Mouse (Mus musculus) kidney, postnatal 25 days (tissue): ENCODE measurements around the gene Iffo2.

Experiments
- DNase-seq, 2 experiments: peaks; one replicate each; pipeline ENCODE4 v3.0.0; 2021; ENCODE audit warnings: mixed read lengths in 2 of 2

Iffo2 gene

DNA sequence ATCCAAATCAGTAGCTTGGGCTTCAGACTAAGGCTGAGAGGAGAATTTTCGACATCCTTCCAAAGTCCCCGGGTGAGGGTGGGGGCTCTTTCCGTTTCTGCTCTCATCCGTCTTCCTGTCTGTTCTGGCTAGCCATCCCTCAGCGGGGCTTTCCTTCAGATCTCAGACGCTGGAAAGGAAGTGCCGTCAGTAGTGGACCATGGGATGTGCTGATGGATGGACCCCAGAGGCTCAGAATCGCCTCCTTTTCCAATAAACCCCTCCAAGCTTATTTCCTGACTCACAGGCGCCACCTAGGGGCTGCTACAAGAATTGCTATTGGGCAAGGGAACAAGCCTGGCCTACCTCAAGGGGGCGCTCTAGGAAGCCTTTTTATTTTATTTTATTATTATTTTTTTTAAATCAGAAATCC is 81.2 kb downstream of the Iffo2 start:
- DNase-seq = peak; percentile 82 to 84

DNA sequence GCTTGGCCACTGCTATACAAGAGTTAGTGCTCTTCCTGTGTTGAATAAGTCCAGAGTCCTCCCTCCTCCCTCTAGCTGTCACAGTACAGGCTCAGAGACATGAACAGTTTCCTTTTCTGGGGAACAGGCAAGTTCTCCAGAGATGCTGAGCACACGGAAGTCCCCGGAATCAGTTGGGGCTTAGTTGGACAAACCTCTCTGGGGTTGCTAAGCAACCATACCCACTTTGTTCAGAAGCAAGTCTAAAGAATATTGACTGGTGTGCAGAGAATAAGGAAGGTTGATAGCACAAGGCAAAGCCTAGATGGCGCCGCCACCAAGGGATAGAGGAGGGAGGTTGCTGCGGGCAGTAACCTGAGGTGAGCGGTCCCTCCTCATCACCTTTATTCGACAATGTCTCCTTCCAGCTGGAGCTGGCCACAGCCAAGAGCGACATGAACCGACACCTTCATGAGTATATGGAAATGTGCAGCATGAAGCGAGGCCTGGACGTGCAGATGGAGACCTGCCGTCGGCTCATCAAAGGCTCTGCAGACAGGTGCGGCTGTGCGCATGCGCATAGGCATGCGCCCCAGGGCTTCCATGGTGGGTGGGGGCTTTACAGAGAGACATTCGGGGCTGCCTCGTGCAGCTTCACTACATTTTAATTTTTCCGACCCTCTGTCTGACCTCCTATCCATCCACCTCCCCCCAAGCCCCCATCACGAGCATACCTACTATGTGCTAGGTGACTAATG is 84.3 kb downstream of the Iffo2 start:
- no peak for DNase-seq

DNA sequence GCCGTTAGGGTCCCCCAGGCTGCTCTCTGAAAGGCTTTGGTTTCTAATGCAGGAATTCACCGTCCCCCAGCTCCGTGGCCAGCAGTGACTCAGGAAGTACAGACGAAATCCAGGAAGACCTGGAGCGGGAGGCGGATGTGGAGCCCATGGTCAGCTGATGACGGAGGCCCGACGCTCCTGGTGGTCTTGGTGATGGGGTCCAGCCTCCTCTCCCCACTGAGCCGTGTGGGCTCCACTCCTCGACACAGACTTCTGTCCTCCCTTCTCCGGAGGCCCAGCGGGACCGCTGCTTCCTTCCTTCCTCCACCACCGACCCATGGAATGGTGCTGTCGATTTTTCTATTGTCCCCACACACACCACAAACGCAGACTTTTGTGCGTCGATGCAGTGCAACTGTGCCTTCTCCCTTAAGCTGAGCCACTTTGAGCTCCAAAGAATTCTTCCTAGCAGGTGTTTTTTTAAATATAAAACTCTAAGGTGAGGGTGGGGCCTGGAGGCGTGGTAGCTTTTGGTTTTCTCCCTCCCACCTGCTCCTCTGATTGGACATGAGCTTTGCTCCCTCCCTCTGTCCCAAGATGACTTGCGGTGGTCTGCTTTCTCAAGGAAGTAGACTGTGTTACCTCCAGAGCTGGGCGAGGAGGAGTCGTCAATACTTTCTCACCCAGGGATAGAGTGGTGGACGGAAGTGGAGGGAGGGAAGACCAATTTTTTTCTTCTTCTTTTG is 86.1 kb downstream of the Iffo2 start:
- DNase-seq = peak; percentile 70 to 82

DNA sequence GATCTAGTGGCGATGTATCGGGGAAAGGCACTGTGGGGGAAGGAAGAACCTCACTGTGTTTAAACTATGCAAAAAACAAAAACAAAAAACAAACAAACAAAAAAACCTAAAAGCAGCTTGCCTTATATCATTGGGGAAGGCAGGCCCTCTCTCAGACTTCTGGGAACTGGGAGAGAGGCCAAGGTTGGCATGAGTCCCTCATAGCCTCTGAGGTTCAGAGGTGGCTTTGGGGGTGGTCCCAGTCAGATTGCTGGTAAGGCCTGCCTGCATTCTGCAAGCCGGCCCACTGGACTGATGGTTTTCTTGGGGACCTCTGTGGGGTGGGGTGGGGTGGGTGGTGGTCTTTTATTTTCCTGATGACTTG is 86.6 kb downstream of the Iffo2 start:
- DNase-seq = peak in 1 of 2 experiments; percentile 49

DNA sequence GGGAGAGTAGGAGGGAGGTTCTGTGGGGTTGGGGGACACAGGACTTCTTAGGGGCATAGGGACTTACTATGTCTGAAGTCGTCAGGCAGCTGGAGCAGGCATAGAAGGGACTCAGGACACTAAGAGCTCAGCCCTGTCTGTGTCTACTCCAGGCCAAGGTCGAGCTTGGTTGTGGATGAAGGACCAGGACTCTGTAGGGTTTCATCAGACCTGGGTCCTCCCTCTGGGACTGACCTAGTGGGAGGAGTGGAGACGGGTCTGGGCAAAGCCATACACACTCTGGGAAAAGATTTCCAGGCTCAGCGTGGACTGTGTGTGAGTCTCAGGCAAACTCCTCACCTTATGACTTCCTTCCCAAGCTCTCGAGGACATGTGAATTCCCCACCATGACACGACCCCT is 89.4 kb downstream of the Iffo2 start:
- DNase-seq = peak in 1 of 2 experiments; percentile 38

DNA sequence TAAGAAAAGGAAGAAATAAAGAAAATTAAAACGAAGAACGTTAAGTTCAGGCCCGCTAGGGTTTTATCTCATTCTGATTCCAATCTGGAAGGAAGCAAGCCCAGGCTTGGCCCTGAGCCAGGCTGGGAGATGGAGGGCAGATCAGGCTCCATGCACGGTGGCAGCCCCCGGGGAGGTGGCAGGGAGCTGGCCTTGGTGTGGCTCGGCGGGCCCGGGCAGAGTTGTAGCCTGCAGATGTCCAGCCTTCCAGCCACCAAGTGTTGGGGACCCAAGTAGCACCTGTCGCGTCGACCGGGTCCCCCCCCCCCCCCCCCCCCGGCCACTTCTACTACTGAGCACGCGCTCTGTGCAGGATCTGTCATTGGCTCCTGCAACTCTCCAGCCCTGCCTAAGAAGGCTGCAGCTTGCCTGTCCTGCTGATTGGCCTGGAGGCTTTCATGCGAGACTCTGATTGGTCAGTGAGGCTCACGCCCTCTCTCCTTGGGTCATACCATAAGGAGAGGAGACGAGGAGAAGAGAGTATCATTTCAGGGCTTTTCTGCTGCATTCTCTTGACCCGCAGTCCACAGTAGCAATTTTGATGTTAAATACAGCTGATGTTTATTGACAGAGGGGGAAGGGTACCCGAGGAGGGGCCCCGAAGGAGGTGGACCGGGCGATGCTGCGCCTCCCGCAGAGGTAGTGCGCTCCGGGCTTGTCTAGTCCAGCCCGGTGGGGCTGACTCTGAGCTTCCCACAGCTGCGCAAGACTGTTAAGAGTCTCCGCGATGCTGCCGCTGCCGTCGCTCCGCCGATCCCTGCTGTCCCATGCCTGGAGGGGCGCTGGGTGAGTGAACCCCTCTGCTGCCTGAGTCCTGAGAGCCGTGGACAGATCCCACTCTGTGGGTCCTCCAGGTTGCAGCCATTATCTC is 92.3 kb downstream of the Iffo2 start, which contains the start of gene Aldh4a1:
Gene Aldh4a1, plus strand, starts transcription at position 494 of the 910 bp plus-strand sequence.
- peak; percentile 93 to 99 for DNase-seq

DNA sequence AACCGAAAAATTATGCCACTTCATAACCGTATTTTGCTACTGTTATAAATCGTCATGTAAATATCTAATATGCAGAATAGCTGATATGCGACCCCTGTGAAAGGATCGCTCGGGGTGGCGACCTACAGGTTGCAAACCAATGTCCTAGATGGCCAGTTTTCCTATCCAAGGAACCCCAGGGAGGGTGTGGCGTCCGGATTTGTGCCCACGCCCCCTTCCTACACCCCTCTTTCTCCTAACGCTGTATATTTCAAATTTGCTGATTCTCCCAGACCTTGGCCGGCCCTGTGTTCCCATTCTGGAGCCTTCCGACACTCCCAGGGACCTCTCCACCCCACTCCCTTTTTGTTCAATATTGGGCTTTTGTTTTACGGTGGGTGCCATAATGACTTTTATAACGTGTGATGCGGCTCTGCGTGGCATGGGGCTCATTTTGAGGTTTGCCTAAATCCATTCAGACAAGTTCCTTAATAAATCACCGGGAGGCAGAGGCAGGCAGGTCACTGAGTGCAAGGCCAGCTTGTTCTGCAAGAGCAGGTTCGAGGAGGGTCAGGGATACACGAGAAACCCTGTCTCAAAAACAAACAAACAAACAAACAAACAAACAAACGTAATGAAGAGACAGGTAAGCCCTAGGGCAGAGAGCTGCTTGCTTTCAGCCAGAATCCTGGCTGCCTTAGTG is 93.2 kb downstream of the Iffo2 start:
- peak in 1 of 2 experiments; percentile 68 for DNase-seq

DNA sequence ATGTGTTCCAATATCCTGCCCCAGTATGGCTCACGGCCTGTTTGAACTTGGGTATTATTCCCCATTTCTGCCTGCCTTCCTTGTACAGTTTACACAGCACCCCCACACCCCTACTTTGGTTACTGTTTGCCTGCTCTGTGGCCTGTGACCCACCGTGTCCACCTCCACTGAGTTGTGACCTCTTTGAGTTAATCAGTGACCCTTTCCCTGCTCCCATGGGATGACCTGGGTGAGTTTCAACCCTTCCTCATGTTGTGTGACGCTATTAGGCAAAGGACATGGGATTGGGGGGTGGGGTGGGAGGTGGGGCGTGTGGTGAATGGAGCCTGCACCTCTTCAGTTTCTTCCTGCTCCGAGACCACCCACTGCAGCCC is 93.8 kb downstream of the Iffo2 start:
- DNase-seq = peak; percentile 74 to 90

DNA sequence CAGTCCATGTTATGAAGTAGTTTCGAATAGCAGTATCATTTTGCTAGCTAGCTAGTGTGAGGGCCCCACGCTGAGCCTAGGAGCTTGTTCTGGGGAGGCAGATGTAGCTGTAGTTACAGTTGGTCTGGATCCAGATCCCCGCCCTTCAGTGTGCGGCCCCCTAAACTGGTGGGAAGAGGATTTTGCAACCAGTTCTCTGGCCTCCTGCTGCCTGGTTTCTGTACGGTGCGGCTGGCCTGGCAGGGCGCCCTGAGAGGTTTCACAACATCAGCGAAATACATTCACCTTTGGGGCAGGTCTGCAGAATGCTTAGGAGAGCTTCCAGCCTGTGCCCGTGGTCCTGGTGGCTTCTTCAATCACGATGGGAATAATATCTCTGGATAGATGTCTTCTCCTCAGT is 94.4 kb downstream of the Iffo2 start:
- peak; percentile 87 to 93 for DNase-seq

DNA sequence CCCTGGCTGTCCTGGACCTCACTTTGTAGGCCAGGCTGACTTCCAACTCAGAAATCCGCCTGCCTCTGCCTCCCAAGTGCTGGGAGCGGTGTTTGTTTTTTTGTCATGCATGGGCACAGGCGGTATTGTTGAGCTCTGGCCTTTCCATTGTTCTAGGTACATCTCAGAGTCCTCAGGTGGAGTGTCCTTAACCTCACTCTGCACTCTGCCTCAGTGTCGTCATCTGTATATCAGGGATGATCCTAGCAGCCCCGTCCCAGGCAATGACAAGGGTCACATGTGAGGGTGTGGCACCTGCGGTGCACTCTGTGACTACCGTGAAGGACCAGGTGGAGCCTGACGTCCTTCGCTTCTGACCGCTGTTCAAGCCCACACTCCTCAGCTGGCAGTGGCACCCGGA is 97.0 kb downstream of the Iffo2 start:
- no peak for DNase-seq

DNA sequence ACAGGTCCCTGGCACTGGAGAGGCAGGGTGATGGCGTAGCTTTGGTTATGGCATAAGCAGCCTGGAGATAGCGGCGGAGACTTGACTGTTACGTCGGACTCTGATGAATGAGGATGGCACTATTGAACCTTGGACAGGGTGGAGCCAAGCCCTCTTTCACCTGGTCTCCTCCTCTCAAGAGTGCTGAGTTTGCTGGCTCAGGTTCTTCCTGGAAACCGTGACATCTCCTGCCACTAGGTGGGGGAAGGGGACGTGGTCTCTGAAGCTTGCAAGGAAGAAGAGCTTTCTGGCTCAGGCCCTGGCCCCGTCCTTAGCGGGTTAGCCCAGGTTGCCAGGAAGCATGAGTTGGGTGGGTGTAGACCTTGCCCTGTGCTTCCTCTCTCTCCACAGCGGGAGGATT is 99.8 kb downstream of the Iffo2 start:
- peak; percentile 85 to 94 for DNase-seq

DNA sequence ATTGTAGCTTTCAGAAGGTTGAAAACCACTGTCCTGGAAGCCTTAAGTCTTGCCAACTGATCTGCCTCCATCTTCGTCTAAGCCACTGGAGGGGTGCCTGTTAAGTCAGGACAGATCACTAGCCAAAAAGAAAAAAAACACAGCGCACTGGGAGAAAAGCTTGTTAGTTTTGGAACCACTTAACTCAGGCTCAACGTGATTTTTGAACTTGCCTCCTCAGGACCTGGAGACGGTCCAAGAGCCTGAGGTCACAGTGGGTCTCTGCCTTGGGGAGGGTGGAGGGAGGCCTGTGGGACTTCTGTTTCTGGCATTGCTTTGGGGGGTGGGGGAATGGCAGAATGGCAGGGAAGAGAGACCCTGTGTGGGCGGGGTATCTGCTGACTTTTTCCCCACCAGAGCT is 100.8 kb downstream of the Iffo2 start:
- DNase-seq = peak; percentile 57 to 75

DNA sequence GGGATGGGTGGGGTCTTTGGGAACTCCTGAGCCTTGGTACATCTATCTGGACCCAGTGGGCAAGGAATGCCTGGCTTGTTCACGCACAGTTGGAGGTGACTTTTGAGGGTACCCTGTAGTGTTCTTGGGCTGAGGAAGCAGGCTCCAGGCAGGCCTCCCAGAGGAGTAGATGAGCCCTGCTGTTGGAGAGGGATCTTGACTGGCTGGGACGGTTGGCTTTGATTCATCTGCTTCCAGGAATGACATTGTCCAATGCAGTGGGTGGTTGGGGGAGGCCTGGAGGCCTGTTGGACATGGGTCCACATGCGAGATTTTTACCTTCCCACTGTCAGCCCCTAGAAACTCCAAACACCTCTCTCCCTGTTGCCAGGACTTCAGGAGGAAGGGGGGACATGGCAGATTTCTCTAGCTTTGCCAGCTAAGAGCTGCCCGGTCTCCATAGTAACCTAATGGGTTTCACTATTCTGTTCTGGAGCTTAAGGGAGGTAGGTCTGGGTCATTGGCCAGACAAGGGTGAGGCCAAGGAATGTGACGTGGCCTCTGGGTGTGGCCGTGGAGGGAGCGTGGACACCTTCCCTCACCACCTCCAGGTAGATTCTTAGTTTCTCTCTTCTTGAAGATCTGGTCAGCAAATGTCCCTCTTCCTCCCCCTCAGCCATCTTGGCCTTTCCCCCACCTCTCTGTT is 101.4 kb downstream of the Iffo2 start:
- peak in 1 of 2 experiments; percentile 36 for DNase-seq

DNA sequence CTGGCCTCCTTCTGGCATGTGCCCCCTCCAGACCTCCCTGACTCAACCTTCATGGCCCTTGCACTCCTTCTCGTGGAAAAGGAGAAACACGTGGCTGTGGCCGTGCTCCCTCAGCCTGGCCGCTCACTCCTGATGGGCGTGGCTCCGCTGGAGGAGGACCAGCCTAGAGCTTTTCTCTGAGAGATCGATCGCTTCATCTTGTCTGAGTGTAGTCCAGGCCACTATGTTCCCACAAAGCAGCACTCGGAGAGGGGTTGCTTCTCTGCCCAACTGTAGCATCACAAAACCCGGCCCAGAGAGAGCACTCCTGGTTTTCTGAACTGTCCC is 101.9 kb downstream of the Iffo2 start:
- DNase-seq = peak; percentile 49 to 84

DNA sequence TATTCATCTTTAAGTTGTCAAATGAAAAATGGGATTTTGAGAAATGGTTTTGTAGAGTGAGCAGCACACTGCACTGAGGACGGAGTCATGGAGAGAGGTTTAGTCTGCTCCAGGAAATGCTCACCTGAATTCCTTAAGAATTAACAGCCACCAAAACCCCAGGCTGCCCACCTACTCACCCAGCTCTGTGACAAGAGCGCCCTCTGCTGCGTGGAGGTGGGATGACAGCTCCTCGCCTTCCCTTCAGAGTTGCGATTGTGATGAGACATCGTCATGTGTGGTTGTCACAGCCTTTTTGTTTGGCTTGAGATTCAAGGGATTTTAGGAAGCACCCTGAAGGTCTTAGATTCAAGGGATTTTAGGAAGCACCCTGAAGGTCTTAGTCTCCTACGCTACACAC is 106.0 kb downstream of the Iffo2 start:
- DNase-seq = peak in 1 of 2 experiments; percentile 75

DNA sequence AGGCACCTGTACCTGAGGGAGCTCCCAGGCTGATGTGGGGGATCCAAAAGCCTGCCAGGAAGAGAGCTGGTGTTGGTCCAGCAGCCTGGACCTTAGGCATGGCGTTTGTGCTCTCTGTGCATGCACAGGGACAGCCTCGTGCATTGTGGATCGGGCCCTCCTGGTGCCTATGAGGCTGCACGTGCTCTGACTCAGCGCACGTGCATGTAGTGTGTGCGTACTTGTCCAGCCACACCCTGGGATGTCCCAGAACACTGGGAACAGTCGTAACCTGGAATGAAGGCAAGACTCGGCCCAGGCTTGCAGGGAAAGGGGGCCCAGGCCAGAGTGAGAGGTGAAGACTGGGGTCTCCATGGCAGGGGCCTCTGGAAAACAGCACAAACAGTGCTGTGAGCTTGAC is 107.5 kb downstream of the Iffo2 start:
- DNase-seq = no peak

DNA sequence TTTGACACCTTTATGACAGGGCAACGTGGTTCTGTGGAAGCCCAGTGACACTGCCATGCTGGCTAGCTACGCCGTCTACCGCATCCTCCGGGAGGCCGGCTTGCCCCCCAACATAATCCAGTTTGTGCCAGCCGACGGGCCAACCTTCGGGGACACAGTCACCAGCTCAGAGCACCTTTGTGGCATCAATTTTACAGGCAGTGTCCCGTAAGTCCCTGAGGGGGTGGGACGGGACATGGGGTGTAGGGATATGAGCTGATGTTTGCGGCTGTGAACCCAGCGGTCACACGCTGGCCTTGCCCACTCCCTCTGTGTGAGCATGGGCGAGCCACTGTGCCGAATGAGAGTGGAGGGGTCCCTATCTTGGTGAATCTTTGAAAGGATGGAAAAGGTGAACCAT is 108.0 kb downstream of the Iffo2 start:
- DNase-seq = no peak

DNA sequence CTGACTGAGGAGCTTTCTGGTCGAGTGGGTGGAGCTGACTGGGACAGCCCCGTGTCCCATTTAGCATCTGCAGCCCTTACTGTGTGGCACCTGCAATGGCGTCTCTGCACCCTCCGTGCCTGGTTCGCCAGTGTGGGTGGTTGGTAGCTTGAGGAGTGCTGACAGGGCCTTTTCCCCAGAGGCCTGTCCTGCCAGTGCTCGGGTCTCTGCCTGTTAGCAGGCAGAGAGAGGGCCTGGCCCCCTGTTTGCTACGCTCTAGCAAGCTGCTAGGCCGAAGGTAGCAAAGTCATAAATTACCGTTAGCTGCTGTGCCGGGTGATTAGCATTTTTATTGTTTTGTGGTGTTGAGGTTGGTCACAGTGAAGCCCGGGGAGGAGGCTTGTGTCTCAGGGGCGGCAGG is 109.5 kb downstream of the Iffo2 start:
- DNase-seq = peak; percentile 29 to 80

DNA sequence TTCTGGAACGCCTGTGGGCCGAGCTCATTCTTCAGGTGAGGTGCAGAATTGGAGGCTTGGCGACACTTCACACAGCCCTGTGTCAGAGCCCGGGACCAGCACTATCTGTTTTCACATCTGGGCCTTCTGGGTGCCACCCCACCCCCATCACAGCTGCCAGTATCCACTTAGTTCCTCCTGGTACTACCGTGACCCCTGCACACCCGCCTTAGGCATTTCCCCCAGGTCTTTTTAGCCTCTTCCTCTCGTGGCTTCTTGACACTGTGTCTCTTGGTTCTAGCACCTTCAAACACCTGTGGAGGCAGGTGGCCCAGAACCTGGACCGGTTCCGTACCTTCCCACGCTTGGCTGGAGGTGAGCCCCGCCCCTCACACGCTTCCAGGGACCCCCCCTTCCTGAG is 110.0 kb downstream of the Iffo2 start:
- DNase-seq = no peak

DNA sequence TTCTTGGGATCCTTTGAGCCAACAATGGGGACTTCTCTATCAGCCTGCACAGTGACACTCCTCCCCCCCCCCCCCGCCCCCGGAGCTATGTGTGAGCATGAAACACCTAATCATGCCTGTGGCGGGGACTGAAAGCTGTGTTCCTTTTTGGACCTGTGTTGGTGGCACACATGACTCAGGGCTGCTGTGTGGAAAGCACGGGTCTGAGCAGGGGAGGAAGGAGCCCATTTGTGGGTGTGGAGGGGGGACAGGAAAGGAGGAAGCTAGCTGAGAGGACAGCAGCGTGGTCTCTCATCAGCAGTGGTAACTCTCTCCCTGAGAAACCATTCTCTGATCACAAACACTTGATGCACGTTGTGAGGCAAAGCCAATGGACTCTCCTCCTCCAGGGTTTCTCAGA is 110.4 kb downstream of the Iffo2 start:
- DNase-seq = no peak

DNA sequence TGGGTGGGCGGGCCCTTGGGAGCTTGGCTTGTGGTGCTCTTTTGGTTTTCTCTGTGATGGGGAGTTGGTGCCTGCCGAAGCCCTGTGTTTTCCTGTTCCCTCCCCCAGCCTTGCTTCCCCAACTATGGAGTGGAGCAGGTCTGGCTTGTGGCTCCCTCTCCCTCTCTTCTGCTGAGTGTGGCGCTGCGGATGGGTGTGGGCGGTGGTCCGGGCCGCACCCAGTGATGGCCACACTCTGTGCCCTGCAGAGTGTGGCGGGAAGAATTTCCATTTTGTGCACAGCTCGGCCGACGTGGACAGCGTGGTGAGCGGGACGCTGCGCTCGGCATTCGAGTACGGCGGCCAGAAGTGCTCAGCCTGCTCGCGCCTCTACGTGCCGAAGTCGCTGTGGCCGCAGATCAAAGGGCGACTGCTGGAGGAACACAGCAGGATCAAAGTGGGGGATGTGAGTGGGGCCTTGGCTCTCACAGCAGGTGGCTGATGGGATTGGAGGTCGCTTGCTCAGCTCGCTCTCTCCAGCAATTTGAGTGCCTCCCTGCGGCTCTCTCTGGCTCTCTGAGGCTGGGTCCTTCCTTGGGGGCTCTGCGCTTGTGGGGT is 111.6 kb downstream of the Iffo2 start:
- no peak for DNase-seq

DNA sequence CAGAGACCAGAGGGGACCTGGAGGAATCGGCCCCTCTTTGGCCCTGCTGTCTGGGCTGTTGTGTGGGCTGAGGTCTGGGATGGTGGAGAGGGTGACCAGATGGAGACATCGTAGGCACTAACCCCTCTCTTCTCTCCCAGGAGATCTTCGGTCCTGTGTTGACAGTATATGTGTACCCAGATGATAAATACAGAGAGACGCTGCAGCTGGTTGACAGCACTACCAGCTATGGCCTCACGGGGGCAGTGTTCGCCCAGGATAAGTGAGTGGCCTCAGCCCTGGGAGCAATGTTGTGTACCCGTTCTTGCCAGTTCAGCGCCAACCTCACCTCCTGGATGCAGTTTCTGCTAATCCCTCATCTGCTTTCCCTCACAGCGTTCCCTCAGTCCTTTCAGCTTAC is 113.6 kb downstream of the Iffo2 start:
- DNase-seq = peak; percentile 74 to 82
